Mouse (Mus musculus): Measurements from ENCODE around the gene Tox2.

Gene Tox2

GRCm38 (mm10) chr2:163202884-163203634 lies at the start of gene Tox2:
Gene Tox2, plus strand, starts transcription at chr2:163203125.
- DNase-seq (ENCODE audit: low spot score) = peak; percentile 28

GRCm38 (mm10) chr2:163154673-163155072 lies 48.3 kb upstream of the Tox2 start:
- no peak for DNase-seq (ENCODE audit: low spot score)

GRCm38 (mm10) chr2:163158979-163159378 lies 43.9 kb upstream of the Tox2 start:
- DNase-seq (ENCODE audit: low spot score) = no peak

GRCm38 (mm10) chr2:163164461-163164990 lies 38.4 kb upstream of the Tox2 start:
- no peak for DNase-seq (ENCODE audit: low spot score)

GRCm38 (mm10) chr2:163166067-163166805 lies 36.7 kb upstream of the Tox2 start:
- no peak for DNase-seq (ENCODE audit: low spot score)

- no peak for DNase-seq (ENCODE audit: low spot score)
These were observed 31.0 kb upstream of the Tox2 start for GRCm38 (mm10) chr2:163171891-163172290.

GRCm38 (mm10) chr2:163174066-163174465 lies 28.9 kb upstream of the Tox2 start:
- no peak for DNase-seq (ENCODE audit: low spot score)

- no peak for DNase-seq (ENCODE audit: low spot score)
These were observed 27.1 kb upstream of the Tox2 start for GRCm38 (mm10) chr2:163175831-163176230.

- no peak for DNase-seq (ENCODE audit: low spot score)
These were observed 26.4 kb upstream of the Tox2 start for GRCm38 (mm10) chr2:163176502-163176901.

GRCm38 (mm10) chr2:163187552-163187951 lies 15.4 kb upstream of the Tox2 start:
- no peak for DNase-seq (ENCODE audit: low spot score)

- DNase-seq (ENCODE audit: low spot score) = no peak
These were observed 13.3 kb upstream of the Tox2 start for GRCm38 (mm10) chr2:163189596-163189995.

GRCm38 (mm10) chr2:163190004-163190441 lies 12.9 kb upstream of the Tox2 start:
- DNase-seq (ENCODE audit: low spot score) = no peak

GRCm38 (mm10) chr2:163192485-163192884 lies 10.4 kb upstream of the Tox2 start:
- no peak for DNase-seq (ENCODE audit: low spot score)

- DNase-seq (ENCODE audit: low spot score) = no peak
These were observed 8.9 kb upstream of the Tox2 start for GRCm38 (mm10) chr2:163194015-163194414.

- DNase-seq (ENCODE audit: low spot score) = peak; percentile 82
These were observed 8.4 kb upstream of the Tox2 start for GRCm38 (mm10) chr2:163194543-163194942.

GRCm38 (mm10) chr2:163195106-163195833 lies 7.7 kb upstream of the Tox2 start:
- no peak for DNase-seq (ENCODE audit: low spot score)

- DNase-seq (ENCODE audit: low spot score) = peak; percentile 34
These were observed 7.1 kb upstream of the Tox2 start for GRCm38 (mm10) chr2:163195834-163196145.

GRCm38 (mm10) chr2:163201897-163202296 lies 1.0 kb upstream of the Tox2 start:
- no peak for DNase-seq (ENCODE audit: low spot score)

- no peak for DNase-seq (ENCODE audit: low spot score)
These were observed 407 bp upstream of the Tox2 start for GRCm38 (mm10) chr2:163202553-163202883.

GRCm38 (mm10) chr2:163203635-163204547 lies 966 bp downstream of the Tox2 start:
- no peak for DNase-seq (ENCODE audit: low spot score)

- no peak for DNase-seq (ENCODE audit: low spot score)
These were observed 1.8 kb downstream of the Tox2 start for GRCm38 (mm10) chr2:163204548-163205261.

Data from testis, postnatal 14 days (tissue).